In the genomic region with DNA sequence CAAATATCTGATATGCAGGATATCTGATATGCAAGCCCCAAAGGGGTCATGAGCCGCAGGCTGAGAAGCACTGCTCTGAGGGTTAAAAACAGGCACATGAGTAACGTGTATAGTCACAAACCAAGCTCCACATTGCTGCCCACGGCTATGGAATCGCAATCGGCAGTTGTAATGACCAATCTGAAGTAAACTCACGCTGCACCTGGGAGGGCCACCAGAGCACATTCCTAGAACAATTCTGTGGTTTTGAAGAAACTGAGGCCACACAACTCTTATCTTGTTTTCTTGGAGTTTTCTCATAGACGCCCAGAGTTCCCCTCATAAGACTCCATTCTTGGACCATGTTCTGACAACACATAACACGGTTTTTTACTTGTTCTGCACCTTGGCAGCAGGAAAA, we compare ENCODE assay signal across 25 mouse cellular contexts.
DNase-seq lines count a peak whose midpoint lies in the region; ATAC-seq and TF ChIP-seq lines count a peak whose summit lies in the region.
"Had no signal": no experiment of that assay in that cellular context is flagged by ENCODE, and none has a peak within 500 bp of the region (broad histone marks: within the 10 kb centered on the region; RNA-seq: fewer than 3 reads in every experiment).

No protein-coding gene starts in this region.

- no peak for TF ChIP-seq EP300 in liver, postnatal 0 days (IDR thresholded peaks at IDR 0.05; ENCODE audit: low read depth)

- H3K27me3 ChIP-seq in liver, embryonic 13.5 days = no peaks in the 10 kb centered on the region
- H3K27me3 ChIP-seq in liver, postnatal 0 days (ENCODE audit: insufficient read depth, low read length) = no peaks in the 10 kb centered on the region
- H3K27me3 ChIP-seq: embryonic facial prominence, embryonic 12.5 days; embryonic facial prominence, embryonic 15.5 days; hindbrain, embryonic 13.5 days had no signal

- no peaks in the 10 kb centered on the region for H3K9me3 ChIP-seq in liver, embryonic 13.5 days (replicated peaks)
- no peaks in the 10 kb centered on the region for H3K9me3 ChIP-seq in liver, postnatal 0 days (ENCODE audit: low read length)
- H3K9me3 ChIP-seq: embryonic facial prominence, embryonic 12.5 days; embryonic facial prominence, embryonic 15.5 days; hindbrain, embryonic 10.5 days; hindbrain, embryonic 13.5 days had no signal

- peak; percentile 22 for ATAC-seq in liver, embryonic 13.5 days (ENCODE audit: low read depth)
- ATAC-seq in liver, postnatal 0 days = no peak
- ATAC-seq: activated CD4-positive, CD25-positive, alpha-beta regulatory T cell, adult 4 months; forebrain, embryonic 14.5 days; forebrain, postnatal 0 days; hindbrain, embryonic 16.5 days had no signal

- H3K4me1 ChIP-seq in liver, embryonic 13.5 days (replicated peaks) = peaks cover 79% of the 10 kb centered on the region
- H3K4me1 ChIP-seq in liver, postnatal 0 days (ENCODE audit: insufficient read depth) = peaks cover 6% of the 10 kb centered on the region; the same call in 1 of the 2 replicates
- H3K4me1 ChIP-seq: embryonic facial prominence, embryonic 15.5 days had no signal

- no peaks in the 10 kb centered on the region for H3K36me3 ChIP-seq in liver, embryonic 13.5 days
- H3K36me3 ChIP-seq in liver, postnatal 0 days (replicated peaks; ENCODE audit: insufficient read depth, low read length) = no peaks in the 10 kb centered on the region
- H3K36me3 ChIP-seq: embryonic facial prominence, embryonic 12.5 days; embryonic facial prominence, embryonic 15.5 days; hindbrain, embryonic 10.5 days; hindbrain, embryonic 13.5 days had no signal

- H3K4me2 ChIP-seq in liver, embryonic 13.5 days = peak overlapping the region; percentile 55
- 0 out of 2 replicates have a peak overlapping the region, but pooled peaks have one; percentile 4 for H3K4me2 ChIP-seq in liver, postnatal 0 days (ENCODE audit: low read depth, low read length)
- H3K4me2 ChIP-seq: embryonic facial prominence, embryonic 12.5 days; embryonic facial prominence, embryonic 15.5 days; heart, embryonic 11.5 days; hindbrain, embryonic 13.5 days had no signal

- H3K9ac ChIP-seq in liver, embryonic 13.5 days = peak overlapping the region; percentile 27; the same call in 1 of the 2 replicates
- H3K9ac ChIP-seq in liver, postnatal 0 days (replicated peaks) = no peak overlapping the region
- H3K9ac ChIP-seq: embryonic facial prominence, embryonic 12.5 days; embryonic facial prominence, embryonic 15.5 days; forebrain, postnatal 0 days; hindbrain, embryonic 13.5 days had no signal

- H3K27ac ChIP-seq in liver, embryonic 13.5 days = peak overlapping the region; percentile 81
- no peak overlapping the region for H3K27ac ChIP-seq in liver, postnatal 0 days (ENCODE audit: low read depth)
- H3K27ac ChIP-seq: embryonic facial prominence, embryonic 12.5 days; embryonic facial prominence, embryonic 15.5 days; hindbrain, embryonic 10.5 days; hindbrain, embryonic 13.5 days had no signal

- DNase-seq in heart, adult 11 months = peak; percentile 31
- DNase-seq in heart, postnatal 25 days (ENCODE audit: low spot score) = no peak
- DNase-seq in liver = peak; percentile 63
- DNase-seq in liver, embryonic 13.5 days = peak; percentile 27
- no peak for DNase-seq in liver, postnatal 0 days
- DNase-seq in left cerebral cortex, adult 8-10 months (ENCODE audit: low spot score in 2 of 2) = no peak
- no peak for DNase-seq in kidney, adult 11 months
- no peak for DNase-seq in gastrocnemius, postnatal 10 days
- DNase-seq: adrenal gland, adult 8-10 months; adrenal gland, postnatal 25 days; cerebellum, adult 11 months; cerebellum, adult 2 months; cerebellum, adult 9-11 months; cerebellum, postnatal 25 days; forebrain, postnatal 0 days; gastrocnemius, postnatal 36 days; heart, postnatal 36 days had no signal

- H3K4me3 ChIP-seq in liver, embryonic 13.5 days (replicated peaks) = peak overlapping the region; percentile 25
- H3K4me3 ChIP-seq in liver, postnatal 0 days (ENCODE audit: low read depth, low read length) = no peak overlapping the region
- H3K4me3 ChIP-seq: embryonic facial prominence, embryonic 12.5 days; embryonic facial prominence, embryonic 15.5 days; hindbrain, embryonic 10.5 days; hindbrain, embryonic 13.5 days had no signal

- no peak for TF ChIP-seq CTCF in liver, postnatal 0 days (IDR thresholded peaks at IDR 0.05; ENCODE audit: low read depth)

- WGBS in liver, embryonic 13.5 days (ENCODE audit: insufficient replicate concordance) = 21% methylated on average over 8 of the region's 8 CpGs
- 63% methylated on average over 8 of the region's 8 CpGs for WGBS in liver, postnatal 0 days (ENCODE audit: insufficient replicate concordance)

- intact Hi-C loops in heart, postnatal 25 days (cut with DNase I) = no loop called here

Comparison
In these comparisons a context has a peak if more than half of its experiments do, and no peak if none do; other contexts are left out.
1. DNase-seq: peak in heart, adult 11 months (single experiment), liver (single experiment) and liver, embryonic 13.5 days (single experiment); none in heart, postnatal 25 days (single experiment), liver, postnatal 0 days (single experiment), left cerebral cortex, adult 8-10 months (0 of 2), kidney, adult 11 months (single experiment) and gastrocnemius, postnatal 10 days (single experiment).